Mouse (Mus musculus): ENCODE results near the gene Exoc3l. TPM values are rescaled to one million over a fixed set of nuclear protein-coding genes. Genes with fewer than 3 reads are reported as not detected.

The Exoc3l gene
- total and polyA plus RNA-seq, 3 experiments: 4.4 to 10.9 (median 7.5) TPM

DNA sequence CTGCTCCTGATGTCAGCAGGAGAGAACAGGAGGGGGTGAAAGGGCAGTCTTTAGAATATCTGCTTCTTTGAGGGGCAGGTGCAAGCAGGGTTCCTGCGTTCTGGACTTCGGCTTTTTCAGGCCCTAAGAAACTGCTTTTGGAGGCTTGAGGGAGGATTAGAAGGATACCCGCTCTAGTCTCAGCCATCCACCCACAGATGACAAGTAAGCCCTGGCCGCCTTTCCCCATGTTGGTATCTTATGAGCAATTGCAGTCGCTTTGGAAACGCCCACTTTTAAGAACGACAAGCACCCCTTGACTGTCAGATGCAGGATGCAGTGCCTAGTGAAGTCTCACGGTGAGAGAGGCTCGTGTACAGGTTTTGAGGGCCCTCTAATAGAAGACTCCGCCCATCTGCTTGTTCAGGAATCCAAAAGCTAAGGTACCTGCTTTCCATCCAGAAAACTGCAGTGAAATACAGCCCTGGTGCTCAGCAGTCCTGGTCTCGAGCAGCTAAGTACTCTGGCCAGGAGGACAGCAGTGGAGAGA, 22.8 kb upstream of the Exoc3l start:
- in situ Hi-C loops (cut with MboI; ENCODE audit: low pct_ligation_motif_present, low pct_unique_long_range_greater_than_20kb, low sequenced_read_pairs): no loop called here

DNA sequence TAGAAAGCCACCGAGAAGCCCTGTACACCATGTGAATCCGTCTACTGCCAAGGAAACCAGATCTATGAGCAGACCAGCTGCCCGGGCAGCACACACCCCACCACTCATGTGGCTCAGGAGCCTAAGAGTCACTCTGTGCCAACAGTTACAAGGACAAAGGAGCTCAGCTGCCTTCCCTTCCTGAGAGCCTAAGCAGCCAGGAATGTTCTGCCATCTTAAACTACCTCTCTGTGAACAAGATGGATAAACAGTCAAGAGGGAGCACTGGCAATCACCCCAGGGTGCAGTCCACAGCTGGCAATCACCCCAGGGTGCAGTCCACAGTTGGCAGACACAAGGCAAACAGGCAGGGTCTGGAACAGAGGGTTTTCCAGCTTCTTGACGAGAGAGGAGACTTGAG, 22.0 kb upstream of the Exoc3l start:
- no peak for DNase-seq (ENCODE audit: extremely low read depth)
- no peak overlapping the region for H3K4me3 ChIP-seq (replicated peaks in 1 of 3; ENCODE audit: low read depth in 2 of 3, low read length in 2 of 3, poor library complexity in 1 of 3)
- H3K36me3 ChIP-seq (replicated peaks in 1 of 2; ENCODE audit: control insufficient read depth in 1 of 2, insufficient read depth in 1 of 2, low read length in 1 of 2): peaks cover 52 to 84% of the 10 kb centered on the region in 2 experiments
- no peak overlapping the region for H3K27ac ChIP-seq (ENCODE audit: insufficient read depth, low read depth)
- dilution Hi-C loops (cut with MboI; ENCODE audit: extremely low pct_ligation_motif_present, extremely low pct_unique_long_range_greater_than_20kb, low sequenced_read_pairs): no loop called here
- TF ChIP-seq ZNF384 (IDR thresholded peaks at IDR 0.05; ENCODE audit: low read depth, low read length) (no peak), GABPA (IDR thresholded peaks at IDR 0.05; ENCODE audit: insufficient replicate concordance, low read depth, low read length) (no peak), KAT2A (IDR thresholded peaks at IDR 0.05; ENCODE audit: insufficient replicate concordance, low read length) (no peak)
- H3K4me1 ChIP-seq (ENCODE audit: control insufficient read depth in 1 of 2, insufficient read depth in 2 of 2): no peaks in the 10 kb centered on the region
- H3K4me2 ChIP-seq (ENCODE audit: insufficient read depth, low read depth, poor library complexity, severe bottlenecking): no peak overlapping the region
- H3K9me3 ChIP-seq (replicated peaks; ENCODE audit: low read length): no peaks in the 10 kb centered on the region
- no peaks in the 10 kb centered on the region for H3K79me2 ChIP-seq (replicated peaks; ENCODE audit: control insufficient read depth, extremely low read depth, insufficient read depth, poor library complexity, severe bottlenecking)
- no peak overlapping the region for H3K9ac ChIP-seq (ENCODE audit: insufficient read depth, low read depth)
- no peaks in the 10 kb centered on the region for H3K27me3 ChIP-seq (replicated peaks)
- in situ Hi-C loops (cut with MboI; ENCODE audit: low pct_ligation_motif_present, low pct_unique_long_range_greater_than_20kb, low sequenced_read_pairs): no loop called here

More for the DNA sequence above, 22.8 kb upstream of the Exoc3l start:
- Histone ChIP-seq H3K27me3 (replicated peaks) (no peaks in the 10 kb centered on the region), H3K9ac (ENCODE audit: insufficient read depth, low read depth) (no peak overlapping the region), H3K27ac (ENCODE audit: insufficient read depth, low read depth) (no peak overlapping the region), H3K4me3 (replicated peaks in 1 of 3; ENCODE audit: low read depth in 2 of 3, low read length in 2 of 3, poor library complexity in 1 of 3) (no peak overlapping the region), H3K9me3 (replicated peaks; ENCODE audit: low read length) (no peaks in the 10 kb centered on the region), H3K36me3 (replicated peaks in 1 of 2; ENCODE audit: control insufficient read depth in 1 of 2, insufficient read depth in 1 of 2, low read length in 1 of 2) (peaks cover 50 to 82% of the 10 kb centered on the region in 2 experiments), H3K4me2 (ENCODE audit: insufficient read depth, low read depth, poor library complexity, severe bottlenecking) (no peak overlapping the region), H3K4me1 (ENCODE audit: control insufficient read depth in 1 of 2, insufficient read depth in 2 of 2) (no peaks in the 10 kb centered on the region), H3K79me2 (replicated peaks; ENCODE audit: control insufficient read depth, extremely low read depth, insufficient read depth, poor library complexity, severe bottlenecking) (no peaks in the 10 kb centered on the region)
- DNase-seq (ENCODE audit: extremely low read depth): no peak
- TF ChIP-seq ETS1 (conservative IDR thresholded peaks at IDR 0.05; ENCODE audit: low read depth, low read length) (no peak), ZKSCAN1 (IDR thresholded peaks at IDR 0.05; ENCODE audit: borderline replicate concordance, low read depth, low read length) (no peak), MYC (IDR thresholded peaks at IDR 0.05; ENCODE audit: low read depth, low read length) (no peak), USF2 (conservative IDR thresholded peaks at IDR 0.05; ENCODE audit: low read depth, low read length) (no peak), SIN3A (IDR thresholded peaks at IDR 0.05; ENCODE audit: low read length) (no peak), EP300 (IDR thresholded peaks at IDR 0.05; ENCODE audit: low read length) (no peak)
- dilution Hi-C loops (cut with MboI; ENCODE audit: extremely low pct_ligation_motif_present, extremely low pct_unique_long_range_greater_than_20kb, low sequenced_read_pairs): no loop called here

DNA sequence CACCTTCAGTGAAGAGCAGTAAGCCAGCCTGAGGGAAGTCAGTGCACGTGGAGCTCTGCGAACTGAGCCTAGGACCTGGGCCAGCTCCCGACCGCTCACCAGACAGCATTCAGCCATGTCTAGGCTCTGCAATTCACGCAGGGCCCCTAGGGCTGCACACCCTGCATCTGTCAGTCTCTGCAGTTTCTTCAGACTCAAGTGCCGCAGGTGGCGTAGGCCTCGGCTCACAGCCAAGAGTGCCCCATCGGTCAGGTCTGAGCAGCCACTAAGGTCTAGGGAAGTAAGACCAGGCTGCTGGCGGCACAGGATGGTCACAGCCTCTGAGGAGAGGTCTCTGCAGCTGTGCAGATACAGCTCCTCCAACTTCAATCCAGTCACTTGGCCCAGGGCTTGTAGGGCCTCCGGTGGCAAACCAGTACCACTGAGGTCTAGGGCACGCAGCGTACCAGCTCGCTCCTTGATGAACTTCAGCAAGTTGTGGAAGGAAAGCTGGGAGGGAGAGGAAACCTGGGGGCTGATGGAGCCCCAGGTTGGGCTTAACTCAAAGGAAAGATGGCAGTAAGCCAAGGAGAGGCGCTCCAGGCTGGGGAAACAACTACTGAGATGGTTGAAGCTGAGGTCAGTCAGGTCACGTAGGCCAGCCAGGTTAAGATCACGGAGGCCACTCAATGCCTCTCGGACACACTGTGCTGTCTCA, 19.3 kb upstream of the Exoc3l start:
- DNase-seq (ENCODE audit: extremely low read depth): no peak
- no peak overlapping the region for H3K4me2 ChIP-seq (ENCODE audit: insufficient read depth, low read depth, poor library complexity, severe bottlenecking)
- peaks cover 2% of the 10 kb centered on the region for H3K9me3 ChIP-seq (replicated peaks; ENCODE audit: low read length)
- no peak overlapping the region for H3K27ac ChIP-seq (ENCODE audit: insufficient read depth, low read depth)
- no peak overlapping the region for H3K4me3 ChIP-seq (replicated peaks in 1 of 3; ENCODE audit: low read depth in 2 of 3, low read length in 2 of 3, poor library complexity in 1 of 3)
- no peaks in the 10 kb centered on the region for H3K27me3 ChIP-seq (replicated peaks)
- peaks cover 60 to 99% of the 10 kb centered on the region in 2 experiments for H3K36me3 ChIP-seq (replicated peaks in 1 of 2; ENCODE audit: control insufficient read depth in 1 of 2, insufficient read depth in 1 of 2, low read length in 1 of 2)
- TF ChIP-seq ZNF384 (IDR thresholded peaks at IDR 0.05; ENCODE audit: low read depth, low read length) (no peak), TCF12 (IDR thresholded peaks at IDR 0.05; ENCODE audit: low read depth, low read length) (no peak), UBTF (IDR thresholded peaks at IDR 0.05; ENCODE audit: low read depth, low read length) (no peak), SIN3A (IDR thresholded peaks at IDR 0.05; ENCODE audit: low read length) (no peak), HCFC1 (IDR thresholded peaks at IDR 0.05; ENCODE audit: low read depth, low read length) (no peak), ZC3H11A (IDR thresholded peaks at IDR 0.05; ENCODE audit: low read depth, low read length) (no peak), JUND (conservative IDR thresholded peaks at IDR 0.05; ENCODE audit: low read depth, low read length) (no peak), GABPA (IDR thresholded peaks at IDR 0.05; ENCODE audit: insufficient replicate concordance, low read depth, low read length) (no peak), BHLHE40 (IDR thresholded peaks at IDR 0.05; ENCODE audit: low read depth, low read length) (no peak), KAT2A (IDR thresholded peaks at IDR 0.05; ENCODE audit: insufficient replicate concordance, low read length) (no peak), TBP (conservative IDR thresholded peaks at IDR 0.05; ENCODE audit: low read depth, low read length) (no peak), POLR2A (IDR thresholded peaks at IDR 0.05; ENCODE audit: low read depth, low read length) (no peak), POLR2AphosphoS2 (IDR thresholded peaks at IDR 0.05; ENCODE audit: low read depth, low read length) (no peak), E2F4 (IDR thresholded peaks at IDR 0.05; ENCODE audit: insufficient replicate concordance, low read depth, low read length) (no peak), ZKSCAN1 (IDR thresholded peaks at IDR 0.05; ENCODE audit: borderline replicate concordance, low read depth, low read length) (no peak)
- no peaks in the 10 kb centered on the region for H3K79me2 ChIP-seq (replicated peaks; ENCODE audit: control insufficient read depth, extremely low read depth, insufficient read depth, poor library complexity, severe bottlenecking)
- no peak overlapping the region for H3K9ac ChIP-seq (ENCODE audit: insufficient read depth, low read depth)
- H3K4me1 ChIP-seq (ENCODE audit: control insufficient read depth in 1 of 2, insufficient read depth in 2 of 2): no peaks in the 10 kb centered on the region
- in situ Hi-C loops (cut with MboI; ENCODE audit: low pct_ligation_motif_present, low pct_unique_long_range_greater_than_20kb, low sequenced_read_pairs): no loop called here
- dilution Hi-C loops (cut with MboI; ENCODE audit: extremely low pct_ligation_motif_present, extremely low pct_unique_long_range_greater_than_20kb, low sequenced_read_pairs): no loop called here

Measured in CH12.LX (cell line).